Mouse (Mus musculus): ENCODE measurements around the gene Use1. TPM values are rescaled to one million over a fixed set of nuclear protein-coding genes. Genes with fewer than 3 reads are reported as not detected.

Use1 gene
- total RNA-seq, 1 experiment = 112 TPM

DNA sequence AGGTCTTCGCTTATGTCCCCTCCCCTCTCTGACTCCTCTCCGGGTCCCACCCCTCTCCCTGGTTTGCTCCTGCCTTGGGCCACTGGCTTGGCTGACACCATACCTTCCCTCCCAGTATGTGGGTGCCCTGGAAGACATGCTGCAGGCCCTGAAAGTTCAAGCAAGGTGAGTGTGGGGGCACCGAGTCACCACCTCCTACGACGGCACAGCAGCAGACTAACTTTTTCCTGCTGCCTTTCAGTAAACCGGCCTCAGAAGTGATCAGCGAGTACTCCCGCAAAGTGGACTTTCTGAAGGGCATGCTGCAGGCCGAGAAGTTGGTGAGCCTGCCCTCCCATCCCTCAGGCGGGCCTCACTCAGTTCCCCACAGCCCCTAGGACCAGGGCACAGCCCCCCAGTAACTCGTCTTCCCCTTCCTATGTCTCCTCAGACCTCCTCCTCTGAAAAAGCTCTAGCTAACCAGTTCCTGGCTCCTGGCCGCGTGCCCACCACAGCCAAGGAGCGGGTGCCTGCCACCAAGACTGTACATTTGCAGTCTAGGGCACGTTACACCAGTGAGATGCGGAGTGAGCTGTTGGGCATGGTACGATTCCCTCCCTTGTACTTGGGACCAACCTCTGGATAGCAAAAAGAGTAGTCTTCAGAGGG, 1.0 kb downstream of the Use1 start:
- Histone ChIP-seq H3K36me3 (ENCODE audit: control insufficient read depth, insufficient read depth, low read length, poor library complexity, severe bottlenecking) (peaks cover 19% of the 10 kb centered on the region), H3K9me3 (ENCODE audit: control insufficient read depth, insufficient read depth, low read depth, low read length) (no peaks in the 10 kb centered on the region), H3K9ac (ENCODE audit: insufficient read depth, low read depth, low read length, poor library complexity, severe bottlenecking) (peak overlapping the region; percentile 84), H3K4me3 (ENCODE audit: insufficient read depth in 1 of 2, low read depth in 1 of 2, low read length in 2 of 2, poor library complexity in 1 of 2, severe bottlenecking in 1 of 2) (peak overlapping the region; percentile 90 to 97), H3K27ac (ENCODE audit: insufficient read depth, low read depth, low read length, poor library complexity, severe bottlenecking) (peak overlapping the region; percentile 48), H3K4me1 (ENCODE audit: control insufficient read depth in 2 of 2, insufficient read depth in 2 of 2, low read length in 2 of 2, poor library complexity in 1 of 2) (peaks cover 3 to 15% of the 10 kb centered on the region in 2 experiments; a peak in 2 of 4 replicates)
- no peak for TF ChIP-seq ZC3H11A (IDR thresholded peaks at IDR 0.05; ENCODE audit: borderline replicate concordance, low read depth, low read length)
- no peak for TF ChIP-seq MAFK (IDR thresholded peaks at IDR 0.05; ENCODE audit: insufficient read depth, low read depth, low read length)
- TF ChIP-seq ZNF384 (IDR thresholded peaks at IDR 0.05; ENCODE audit: low read depth, low read length) = no peak
- no peak for TF ChIP-seq CHD2 (IDR thresholded peaks at IDR 0.05; ENCODE audit: low read depth, low read length)
- no peak for TF ChIP-seq HCFC1 (IDR thresholded peaks at IDR 0.05; ENCODE audit: borderline replicate concordance, insufficient read depth, low read length)
- DNase-seq (ENCODE audit: low read depth, low spot score) = no peak
- in situ Hi-C loops (cut with MboI; ENCODE audit: low sequenced_read_pairs in 2 of 2, unreplicated experiment in 2 of 2) = no loop called here

GRCm38 (mm10) chr8:71368366-71368765, 1.7 kb downstream of the Use1 start:
- no peak for DNase-seq (ENCODE audit: low read depth, low spot score)
- Histone ChIP-seq H3K27ac (ENCODE audit: insufficient read depth, low read depth, low read length, poor library complexity, severe bottlenecking) (no peak overlapping the region), H3K36me3 (ENCODE audit: control insufficient read depth, insufficient read depth, low read length, poor library complexity, severe bottlenecking) (peaks cover 19% of the 10 kb centered on the region), H3K9me3 (ENCODE audit: control insufficient read depth, insufficient read depth, low read depth, low read length) (no peaks in the 10 kb centered on the region), H3K4me1 (ENCODE audit: control insufficient read depth in 2 of 2, insufficient read depth in 2 of 2, low read length in 2 of 2, poor library complexity in 1 of 2) (peaks cover 3 to 13% of the 10 kb centered on the region in 2 experiments; a peak in 2 of 4 replicates), H3K9ac (ENCODE audit: insufficient read depth, low read depth, low read length, poor library complexity, severe bottlenecking) (peak overlapping the region; percentile 60), H3K4me3 (ENCODE audit: insufficient read depth in 1 of 2, low read depth in 1 of 2, low read length in 2 of 2, poor library complexity in 1 of 2, severe bottlenecking in 1 of 2) (peak overlapping the region in 1 of 2 experiments; percentile 90; a peak in 1 of 4 replicates)
- in situ Hi-C loops (cut with MboI; ENCODE audit: low sequenced_read_pairs in 2 of 2, unreplicated experiment in 2 of 2) = no loop called here
- no peak for TF ChIP-seq ZC3H11A (IDR thresholded peaks at IDR 0.05; ENCODE audit: borderline replicate concordance, low read depth, low read length)
- TF ChIP-seq HCFC1 (IDR thresholded peaks at IDR 0.05; ENCODE audit: borderline replicate concordance, insufficient read depth, low read length) = no peak
- TF ChIP-seq ZNF384 (IDR thresholded peaks at IDR 0.05; ENCODE audit: low read depth, low read length) = no peak
- TF ChIP-seq CHD2 (IDR thresholded peaks at IDR 0.05; ENCODE audit: low read depth, low read length) = no peak
- no peak for TF ChIP-seq MAFK (IDR thresholded peaks at IDR 0.05; ENCODE audit: insufficient read depth, low read depth, low read length)

- in situ Hi-C loops (cut with MboI; ENCODE audit: low sequenced_read_pairs in 2 of 2, unreplicated experiment in 2 of 2) = no loop called here
- Histone ChIP-seq H3K4me1 (ENCODE audit: control insufficient read depth in 2 of 2, insufficient read depth in 2 of 2, low read length in 2 of 2, poor library complexity in 1 of 2) (peaks cover 3 to 13% of the 10 kb centered on the region in 2 experiments; a peak in 2 of 4 replicates), H3K9me3 (ENCODE audit: control insufficient read depth, insufficient read depth, low read depth, low read length) (no peaks in the 10 kb centered on the region), H3K36me3 (ENCODE audit: control insufficient read depth, insufficient read depth, low read length, poor library complexity, severe bottlenecking) (peaks cover 19% of the 10 kb centered on the region), H3K27ac (ENCODE audit: insufficient read depth, low read depth, low read length, poor library complexity, severe bottlenecking) (no peak overlapping the region), H3K4me3 (ENCODE audit: insufficient read depth in 1 of 2, low read depth in 1 of 2, low read length in 2 of 2, poor library complexity in 1 of 2, severe bottlenecking in 1 of 2) (no peak overlapping the region), H3K9ac (ENCODE audit: insufficient read depth, low read depth, low read length, poor library complexity, severe bottlenecking) (peak overlapping the region; percentile 60; the same call in 1 of the 2 replicates)
- DNase-seq (ENCODE audit: low read depth, low spot score) = no peak
- no peak for TF ChIP-seq ZNF384 (IDR thresholded peaks at IDR 0.05; ENCODE audit: low read depth, low read length)
- no peak for TF ChIP-seq ZC3H11A (IDR thresholded peaks at IDR 0.05; ENCODE audit: borderline replicate concordance, low read depth, low read length)
- TF ChIP-seq CHD2 (IDR thresholded peaks at IDR 0.05; ENCODE audit: low read depth, low read length) = no peak
- no peak for TF ChIP-seq MAFK (IDR thresholded peaks at IDR 0.05; ENCODE audit: insufficient read depth, low read depth, low read length)
These were observed 2.5 kb downstream of the Use1 start for GRCm38 (mm10) chr8:71369040-71369718.

DNA sequence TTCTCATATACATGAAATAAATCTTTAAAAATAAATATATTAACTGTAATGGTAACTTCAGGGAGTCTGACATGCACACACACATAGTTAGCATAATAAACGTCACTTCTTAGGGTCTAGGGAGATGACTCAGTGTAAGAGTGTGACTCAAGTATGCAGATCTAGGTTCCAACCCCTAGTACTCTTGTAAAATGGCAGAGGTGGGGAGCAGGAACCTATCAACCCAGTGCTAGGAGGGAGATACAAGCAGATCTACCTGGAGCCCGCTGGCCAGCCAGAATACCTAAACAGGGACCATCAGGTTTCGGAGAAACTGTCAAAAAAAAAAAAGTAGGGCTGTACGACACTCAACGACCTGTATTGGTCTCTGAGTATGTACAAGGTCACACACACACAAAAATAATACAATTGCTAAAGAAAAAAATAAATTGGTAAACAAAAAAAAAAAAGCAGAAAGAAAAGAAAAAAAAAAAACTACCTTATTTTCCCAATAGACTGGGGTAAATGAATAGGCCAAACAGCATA, 4.1 kb downstream of the Use1 start:
- H3K9ac ChIP-seq (ENCODE audit: insufficient read depth, low read depth, low read length, poor library complexity, severe bottlenecking) = peak overlapping the region; percentile 63; the same call in 1 of the 2 replicates
- no peak for DNase-seq (ENCODE audit: low read depth, low spot score)
- no peaks in the 10 kb centered on the region for H3K9me3 ChIP-seq (ENCODE audit: control insufficient read depth, insufficient read depth, low read depth, low read length)
- peaks cover 24% of the 10 kb centered on the region for H3K36me3 ChIP-seq (ENCODE audit: control insufficient read depth, insufficient read depth, low read length, poor library complexity, severe bottlenecking)
- H3K4me1 ChIP-seq (ENCODE audit: control insufficient read depth in 2 of 2, insufficient read depth in 2 of 2, low read length in 2 of 2, poor library complexity in 1 of 2) = peaks cover 7 to 24% of the 10 kb centered on the region in 2 experiments
- peak; percentile 49; the same call in 1 of the 2 replicates for TF ChIP-seq ZNF384 (IDR thresholded peaks at IDR 0.05; ENCODE audit: low read depth, low read length)
- no peak for TF ChIP-seq MAFK (IDR thresholded peaks at IDR 0.05; ENCODE audit: insufficient read depth, low read depth, low read length)
- peak overlapping the region; percentile 88 to 94 for H3K4me3 ChIP-seq (ENCODE audit: insufficient read depth in 1 of 2, low read depth in 1 of 2, low read length in 2 of 2, poor library complexity in 1 of 2, severe bottlenecking in 1 of 2)
- H3K27ac ChIP-seq (ENCODE audit: insufficient read depth, low read depth, low read length, poor library complexity, severe bottlenecking) = peak overlapping the region; percentile 48; the same call in 1 of the 2 replicates
- in situ Hi-C loops (cut with MboI; ENCODE audit: low sequenced_read_pairs in 2 of 2, unreplicated experiment in 2 of 2) = no loop called here
